Mouse (Mus musculus) mature B cell (primary cell): ENCODE results near the gene Tns3.

ENCODE experiments used
- in situ Hi-C: fragments of 300-500 bp; cut with MboI; formaldehyde crosslinking; loops from 2 replicates; pipeline ENCODE4 v1.14.3; 2019

The Tns3 gene

DNA sequence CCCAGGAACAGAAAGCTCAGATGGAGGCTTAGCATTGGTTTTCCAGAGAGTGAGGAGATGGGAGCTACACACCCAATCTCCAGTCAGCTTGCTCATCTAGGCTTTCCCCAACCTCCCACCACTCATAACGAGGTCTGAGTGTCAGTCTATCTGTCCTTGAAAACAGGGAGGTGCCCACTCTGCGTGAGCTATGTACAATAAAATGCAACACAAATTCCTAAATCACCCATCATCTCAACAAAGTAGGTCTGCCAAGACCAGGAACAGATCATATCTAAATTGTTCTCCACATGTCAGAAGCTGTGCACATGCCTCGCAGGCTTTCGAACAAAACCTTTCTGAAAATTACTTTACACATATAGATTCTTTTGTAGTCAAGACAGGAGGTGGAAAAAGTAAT, 134.3 kb downstream of the Tns3 start:
- in situ Hi-C loops, result no loop called here

DNA sequence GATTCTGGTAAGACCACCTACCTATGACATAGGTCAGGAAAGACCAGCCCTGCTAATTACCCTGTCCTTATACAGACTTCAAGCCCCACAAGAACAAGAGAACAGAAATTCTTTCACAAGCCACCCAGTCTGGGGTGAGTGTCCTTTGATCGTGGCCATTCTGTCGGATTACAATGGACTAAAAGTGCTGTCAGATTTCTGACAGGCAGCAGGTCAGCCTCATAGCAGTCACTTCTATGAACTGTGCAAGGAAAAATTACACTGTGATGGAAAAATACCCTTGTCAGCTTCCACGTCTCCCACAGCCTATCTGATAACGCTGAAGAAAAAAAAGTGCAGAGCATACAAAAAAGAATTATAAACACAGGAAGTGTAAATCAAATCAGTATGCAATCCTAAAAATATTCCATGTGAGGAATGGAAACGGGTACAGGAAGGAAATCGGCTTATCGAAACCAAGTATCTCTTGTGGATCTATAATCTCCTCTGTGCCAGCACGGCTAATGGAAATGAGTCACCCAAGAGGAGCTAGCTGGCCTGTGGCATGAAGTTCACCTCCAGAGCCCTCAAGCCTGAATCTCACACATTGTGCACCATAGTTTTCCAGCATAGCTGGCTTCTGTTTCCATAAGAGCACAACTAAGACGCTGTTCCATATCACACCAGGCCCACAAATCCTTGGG, 138.7 kb downstream of the Tns3 start:
- in situ Hi-C loops, result no loop called here

DNA sequence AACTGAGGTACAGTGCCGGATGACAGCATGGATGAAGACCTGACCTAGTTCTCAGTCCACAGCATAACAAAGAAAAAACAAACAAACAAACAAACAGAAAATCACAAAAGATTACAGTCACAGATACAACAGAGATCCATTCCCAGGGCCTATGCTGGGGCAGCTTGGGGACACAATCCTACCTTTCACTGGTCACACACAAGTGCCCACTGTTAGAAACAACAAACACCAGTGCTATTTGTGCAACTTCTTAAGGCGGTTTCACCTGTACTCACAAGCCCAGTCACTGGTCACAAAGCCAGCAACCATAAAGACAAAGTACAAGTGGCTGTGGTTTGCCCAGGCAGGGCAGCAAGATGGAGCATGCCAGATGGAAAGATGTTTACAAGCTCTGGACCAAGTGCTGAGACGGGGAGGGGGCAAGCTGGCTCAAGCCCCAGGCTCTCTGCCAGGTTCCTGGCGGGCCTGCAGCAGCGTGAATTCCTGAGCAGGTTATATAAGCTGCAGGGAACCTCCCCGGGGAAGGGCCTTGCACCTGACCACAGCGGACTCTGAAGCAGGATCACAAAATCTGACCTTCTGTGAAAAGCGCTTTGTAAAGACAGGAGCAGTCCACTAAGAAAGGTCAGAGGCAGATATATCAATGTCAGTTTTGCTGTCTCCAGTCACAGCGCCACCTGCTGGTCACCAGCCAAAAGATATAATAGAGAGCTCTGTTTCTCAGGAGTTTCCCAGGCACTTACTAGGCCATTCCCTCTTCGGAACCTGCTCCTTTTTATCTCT, 140.8 kb downstream of the Tns3 start:
- in situ Hi-C loops, result no loop called here

GRCm38 (mm10) chr11:8513359-8514253, 150.7 kb downstream of the Tns3 start:
- in situ Hi-C loops, result no loop called here

DNA sequence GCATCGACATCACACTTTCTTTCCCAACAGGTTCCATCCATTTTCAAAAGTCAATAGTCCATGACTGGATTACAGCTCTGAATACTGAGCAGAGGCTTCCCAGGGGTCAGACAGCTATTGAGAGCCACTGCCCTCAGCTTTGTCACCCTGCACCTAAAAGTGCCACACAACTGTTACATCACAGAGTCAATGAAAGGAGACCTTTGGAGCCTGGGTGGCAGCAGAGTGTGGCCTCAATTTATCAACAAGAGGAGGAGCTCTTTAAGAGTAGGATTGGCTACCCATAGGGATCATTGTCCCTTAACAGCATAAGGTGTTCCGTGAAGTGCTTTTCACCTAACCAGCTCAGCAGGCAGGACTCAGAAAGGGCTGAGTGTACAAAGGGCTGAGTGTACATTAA, 154.0 kb downstream of the Tns3 start:
- in situ Hi-C loops, result no loop called here

GRCm38 (mm10) chr11:8509614-8510013, 154.7 kb downstream of the Tns3 start:
- in situ Hi-C loops, result no loop called here

GRCm38 (mm10) chr11:8503735-8504134, 160.6 kb downstream of the Tns3 start:
- in situ Hi-C loops, result no loop called here

DNA sequence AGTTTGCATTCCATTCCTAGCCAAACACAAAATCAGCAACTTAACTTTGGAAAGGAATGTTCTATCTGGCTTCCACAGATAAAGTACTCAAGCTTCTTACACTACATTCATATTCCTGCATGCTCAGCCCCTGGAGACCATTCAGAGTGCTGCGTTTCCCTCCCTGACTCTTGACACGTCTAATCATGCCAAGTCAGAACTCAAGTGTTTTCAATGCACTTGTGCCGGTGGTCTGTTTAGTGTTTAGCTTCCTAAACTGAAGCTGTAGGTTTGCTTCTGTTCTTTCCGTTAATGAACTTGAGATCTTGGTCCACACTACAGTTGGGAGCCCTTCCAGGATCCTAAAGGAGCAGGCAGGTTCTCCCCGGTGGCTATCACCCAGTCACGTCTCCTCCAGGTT, 163.5 kb downstream of the Tns3 start:
- in situ Hi-C loops, result no loop called here

- in situ Hi-C loops, result no loop called here
Measured at GRCm38 (mm10) chr11:8497136-8497535, 167.2 kb downstream of the Tns3 start.

- in situ Hi-C loops, result no loop called here
Measured at GRCm38 (mm10) chr11:8496686-8497085, 167.6 kb downstream of the Tns3 start.

GRCm38 (mm10) chr11:8495801-8496200, 168.5 kb downstream of the Tns3 start:
- in situ Hi-C loops, result no loop called here

- in situ Hi-C loops, result no loop called here
Measured at GRCm38 (mm10) chr11:8495036-8495435, 169.3 kb downstream of the Tns3 start.

GRCm38 (mm10) chr11:8493931-8494490, 170.3 kb downstream of the Tns3 start:
- in situ Hi-C loops, result no loop called here

- in situ Hi-C loops, result no loop called here
Measured at GRCm38 (mm10) chr11:8492332-8492731, 172.0 kb downstream of the Tns3 start.

- in situ Hi-C loops, result no loop called here
Measured at GRCm38 (mm10) chr11:8488248-8488647, 176.1 kb downstream of the Tns3 start.

DNA sequence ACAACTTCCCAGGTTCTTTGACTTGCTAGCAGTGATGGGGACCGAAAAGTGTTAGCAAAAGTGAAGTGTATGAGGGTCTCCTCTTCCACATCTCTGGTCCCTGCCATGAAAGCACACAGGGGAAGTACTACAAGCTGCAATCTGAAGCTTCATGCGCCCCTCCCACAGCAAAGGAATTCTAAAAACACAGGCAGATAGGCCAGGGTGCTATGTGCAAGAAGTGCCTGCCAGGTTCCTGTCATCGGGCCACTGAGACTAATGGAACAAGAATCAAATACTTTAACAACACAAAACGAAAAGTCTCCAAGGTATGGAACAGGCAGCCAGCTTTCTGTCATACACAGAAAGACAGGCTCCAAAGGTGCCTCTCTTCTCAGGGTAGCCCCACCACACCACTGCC, 177.8 kb downstream of the Tns3 start:
- in situ Hi-C loops, result no loop called here

DNA sequence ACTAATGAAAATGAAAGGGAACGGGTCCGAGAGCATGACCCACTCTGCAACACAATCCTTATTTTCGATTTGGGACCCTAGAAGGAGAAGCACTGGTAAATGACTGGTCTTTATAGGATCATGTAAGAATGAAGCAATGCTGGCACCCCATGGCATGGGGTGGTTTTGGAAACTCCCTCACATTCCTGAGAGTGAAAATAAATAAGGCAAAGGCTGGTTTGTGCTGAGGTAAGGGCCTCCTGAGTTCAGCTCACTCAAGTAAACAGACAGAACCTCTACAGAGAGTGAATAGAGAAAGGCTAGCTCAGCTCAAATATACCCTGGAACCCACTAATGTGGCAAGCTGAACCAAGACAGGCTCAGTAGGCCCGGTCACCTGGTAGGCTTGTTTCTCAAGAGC, 179.8 kb downstream of the Tns3 start:
- in situ Hi-C loops, result no loop called here

DNA sequence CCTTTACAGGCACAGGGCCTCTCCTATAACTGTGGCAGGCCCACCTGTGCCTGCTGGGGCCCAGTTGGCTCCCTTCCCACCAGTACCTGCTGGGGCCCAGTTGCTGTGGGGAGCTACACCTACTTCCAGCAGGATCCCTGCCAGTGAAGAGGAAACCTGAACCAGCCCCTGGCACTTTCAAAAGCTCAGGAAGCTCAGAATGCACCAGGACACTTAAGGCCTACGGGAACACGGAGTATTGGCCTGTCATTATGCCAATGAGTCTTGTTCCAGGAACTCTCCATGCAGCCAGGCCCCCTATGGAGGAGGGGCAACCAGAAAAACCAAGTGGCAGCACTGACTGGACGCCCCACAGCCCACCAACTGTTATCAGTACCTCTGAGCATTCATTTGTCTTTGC, 181.6 kb downstream of the Tns3 start:
- in situ Hi-C loops, result no loop called here

DNA sequence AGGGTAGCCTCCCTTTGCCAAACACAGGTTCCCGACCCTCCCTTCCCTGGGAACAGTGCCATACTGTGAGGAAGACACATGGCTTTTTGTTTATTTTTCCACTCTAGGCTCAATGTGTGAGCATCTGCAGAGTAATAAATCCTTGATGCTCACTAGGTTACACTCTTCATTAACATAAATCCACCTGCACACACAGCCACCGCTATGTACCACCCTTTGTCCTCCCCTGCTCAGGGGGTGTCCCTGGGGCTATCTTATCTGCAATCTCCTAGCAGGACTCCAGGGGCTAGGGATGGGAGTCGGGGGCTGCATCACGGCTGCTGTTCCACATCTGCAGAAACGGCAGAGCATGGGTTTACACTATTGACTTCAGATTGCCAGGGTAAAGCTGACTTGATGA, 182.4 kb downstream of the Tns3 start:
- in situ Hi-C loops, result no loop called here

DNA sequence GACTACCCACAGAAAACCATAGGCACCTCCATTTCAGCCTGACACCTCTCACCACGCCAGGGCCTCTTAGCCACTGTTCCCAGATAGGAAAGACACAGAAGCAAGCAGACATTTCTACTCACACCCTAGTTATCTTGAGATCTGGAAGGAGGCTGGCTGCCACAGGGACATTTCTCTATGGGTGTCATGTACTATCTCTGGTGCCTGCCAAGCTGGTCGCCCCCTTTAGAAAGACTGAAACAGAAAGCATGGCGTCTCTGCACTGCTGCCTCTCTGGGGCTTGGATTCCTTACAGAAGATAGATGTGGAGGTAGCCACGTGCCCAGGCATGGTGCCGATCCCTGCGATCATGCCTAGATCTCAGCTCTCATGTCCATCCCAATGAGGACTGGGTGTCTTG, 182.8 kb downstream of the Tns3 start:
- in situ Hi-C loops, result no loop called here

- in situ Hi-C loops, result no loop called here
Measured at GRCm38 (mm10) chr11:8479858-8480257, 184.5 kb downstream of the Tns3 start.

GRCm38 (mm10) chr11:8479313-8479712, 185.0 kb downstream of the Tns3 start:
- in situ Hi-C loops, result no loop called here
